Mouse (Mus musculus) urinary bladder, postnatal 4 days (tissue): ENCODE measurements at regions not wholly inside any gene's neighbourhood (a gene's known extent, or its start where the extent isn't known, plus 50 kb on each side); places are given as distances from the start of the nearest gene placed in this dataset.

Source experiments
- DNase-seq, 2 experiments: peaks; one replicate each; pipeline ENCODE4 v3.0.0; 2021 to 2022; ENCODE audit warnings: low spot score in 2 of 2

GRCm38 (mm10) chr2:114260397-114261071, 59.3 kb upstream of the Zfp770 start:
- no peak for DNase-seq

- no peak for DNase-seq
Measured at GRCm38 (mm10) chr2:114259539-114259938, 58.3 kb upstream of the Zfp770 start.
